Mouse (Mus musculus) stomach, embryonic 14.5 days (tissue): ENCODE data around the gene Pik3r5. TPM values are rescaled to one million over a fixed set of nuclear protein-coding genes. Genes with fewer than 3 reads are reported as not detected.

Source experiments
- ATAC-seq: fragments of 200-750 bp; cut with Nextera tagmentation; 2 replicates; pipeline ENCODE4 v1.8.0; 2017; ENCODE audit warnings: low read depth, moderate TSS enrichment; ENCODE audit not compliant: insufficient number of reproducible peaks, insufficient read depth, low FRiP score
- H3K27ac ChIP-seq: fragments of 300-500 bp; sonication (generic); 2 replicates; pipeline ENCODE4 v1.5.1; 2014; ENCODE audit warnings: mild to moderate bottlenecking, low read length, moderate library complexity, mixed read lengths
- H3K27me3 ChIP-seq: fragments of 300-500 bp; sonication (generic); 2 replicates; pipeline ENCODE4 v1.6.1; 2014; ENCODE audit warnings: low read length, control low read depth, mixed read lengths; ENCODE audit not compliant: control insufficient read depth, insufficient read depth
- H3K36me3 ChIP-seq: fragments of 300-500 bp; sonication (generic); 2 replicates; pipeline ENCODE4 v1.6.1; 2014; ENCODE audit warnings: mild to moderate bottlenecking, control low read depth, low read length, moderate library complexity, mixed read lengths; ENCODE audit not compliant: control insufficient read depth, insufficient read depth
- H3K4me1 ChIP-seq: fragments of 300-500 bp; sonication (generic); 2 replicates; pipeline ENCODE4 v1.6.1; 2014; ENCODE audit warnings: low read length, control low read depth, mixed read lengths; ENCODE audit not compliant: control insufficient read depth, insufficient read depth
- H3K4me2 ChIP-seq: fragments of 300-500 bp; sonication (generic); replicated peaks from 2 replicates; pipeline ENCODE4 v1.6.1; 2014; ENCODE audit warnings: low read depth, low read length, control low read depth
- H3K4me3 ChIP-seq: fragments of 300-500 bp; sonication (generic); 2 replicates; pipeline ENCODE4 v1.5.1; 2014; ENCODE audit warnings: low read depth, low read length, control low read depth
- H3K9ac ChIP-seq: fragments of 300-500 bp; sonication (generic); replicated peaks from 2 replicates; pipeline ENCODE4 v1.6.1; 2014; ENCODE audit warnings: low read depth, mild to moderate bottlenecking, control low read depth, low read length, moderate library complexity, mixed read lengths
- H3K9me3 ChIP-seq: fragments of 300-500 bp; sonication (generic); 2 replicates; pipeline ENCODE4 v1.6.1; 2016; ENCODE audit warnings: low read depth, low read length, control low read depth; ENCODE audit not compliant: control insufficient read depth
- WGBS: fragments of 180-500 bp; shearing (Covaris S2); extraction: QIAGEN DNeasy Blood & Tissue Kit; methylation state at CpG from one replicate; pipeline ENCODE4 v1.1.7; 2014; 5-methylcytosine and 5-hydroxymethylcytosine counted together
- polyA plus RNA-seq: library from polyadenylated mRNA; unstranded; fragments of >200 nt; fragmentation: Nextera tagmentation; extraction: Ambion mirVana; gene quantifications from 2 replicates; pipeline ENCODE4 v1.2.1, GENCODE M21; 2014

Gene Pik3r5
- polyA plus RNA-seq, 1 experiment from 2014 or later, result 1.3 TPM

DNA sequence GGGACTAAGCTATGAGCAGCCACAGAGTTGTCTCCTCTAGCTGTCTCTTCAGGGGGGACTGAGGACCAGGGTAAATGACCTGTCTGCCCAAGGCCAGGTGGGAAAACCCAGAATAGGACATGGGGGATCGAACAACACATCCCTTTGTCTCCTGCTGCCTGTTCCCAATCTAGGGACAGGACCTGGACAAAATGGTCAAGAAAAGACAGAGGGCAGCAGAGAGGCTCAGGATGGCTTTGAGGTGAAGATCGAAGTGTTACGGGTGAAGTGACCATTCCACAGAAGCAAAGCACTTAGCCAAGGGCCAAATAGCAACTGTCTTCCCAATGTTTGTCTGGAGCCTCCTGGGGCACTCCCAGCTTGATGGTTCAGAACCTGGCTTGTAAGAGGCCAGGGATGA, 54.2 kb downstream of the Pik3r5 start:
- 87% methylated on average over 3 of the region's 3 CpGs for WGBS
- Histone ChIP-seq H3K4me3 (no peak overlapping the region), H3K4me2 (no peak overlapping the region), H3K27ac (no peak overlapping the region), H3K9me3 (no peaks in the 10 kb centered on the region), H3K27me3 (no peaks in the 10 kb centered on the region), H3K36me3 (no peaks in the 10 kb centered on the region), H3K9ac (no peak overlapping the region), H3K4me1 (no peaks in the 10 kb centered on the region)
- no peak for ATAC-seq

DNA sequence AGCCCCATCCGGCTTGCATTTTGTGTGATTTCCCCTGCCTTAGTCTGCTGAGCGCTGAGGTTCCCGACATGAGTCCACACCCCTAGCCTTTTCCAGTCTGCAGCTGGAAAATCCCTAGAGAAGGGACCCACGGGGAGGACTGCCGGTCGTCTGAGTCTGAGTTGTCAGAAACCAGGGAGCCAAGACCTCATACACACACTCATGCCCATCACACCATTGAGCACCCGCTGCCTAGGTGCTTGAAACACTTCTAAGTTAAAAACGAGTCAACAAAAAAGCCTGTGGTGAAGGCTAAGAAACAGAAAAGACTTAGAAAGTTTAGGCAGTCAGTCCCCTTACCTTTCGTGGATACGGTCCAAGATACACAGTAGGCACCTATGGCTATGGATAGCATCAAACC, 55.8 kb downstream of the Pik3r5 start:
- ATAC-seq, result no peak
- Histone ChIP-seq H3K36me3 (no peaks in the 10 kb centered on the region), H3K4me3 (no peak overlapping the region), H3K27ac (no peak overlapping the region), H3K27me3 (no peaks in the 10 kb centered on the region), H3K4me2 (no peak overlapping the region), H3K4me1 (no peaks in the 10 kb centered on the region), H3K9ac (no peak overlapping the region), H3K9me3 (no peaks in the 10 kb centered on the region)
- WGBS, result 83% methylated on average over 10 of the region's 10 CpGs

GRCm38 (mm10) chr11:68488256-68488824, 56.4 kb downstream of the Pik3r5 start:
- Histone ChIP-seq H3K4me2 (no peak overlapping the region), H3K4me1 (no peaks in the 10 kb centered on the region), H3K9me3 (no peaks in the 10 kb centered on the region), H3K4me3 (no peak overlapping the region), H3K9ac (no peak overlapping the region), H3K36me3 (no peaks in the 10 kb centered on the region), H3K27ac (no peak overlapping the region), H3K27me3 (no peaks in the 10 kb centered on the region)
- no peak; the same call in 1 of the 2 replicates for ATAC-seq
- WGBS, result 61% methylated on average over 6 of the region's 6 CpGs

DNA sequence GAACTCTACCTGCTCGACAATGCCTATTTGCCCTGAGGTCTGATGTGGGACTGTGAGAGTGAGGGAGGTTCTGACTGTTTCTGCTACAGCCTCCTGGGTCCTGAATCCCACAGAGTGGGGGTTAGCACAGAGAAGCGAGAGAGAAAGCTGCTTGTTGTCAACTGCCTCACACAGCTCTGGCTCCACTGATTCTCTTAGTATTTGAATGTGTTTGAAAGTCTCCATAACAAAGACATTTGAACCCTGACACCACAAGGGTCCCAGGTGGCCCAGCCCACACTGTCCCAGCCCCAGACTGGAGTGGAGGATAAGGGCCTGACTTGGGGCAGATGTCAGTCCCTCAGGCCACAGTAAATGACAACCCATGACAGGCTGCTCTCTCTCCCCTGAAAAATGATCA, 57.3 kb downstream of the Pik3r5 start:
- ATAC-seq, result no peak
- H3K9ac ChIP-seq, result no peak overlapping the region
- no peak overlapping the region for H3K4me2 ChIP-seq
- H3K27me3 ChIP-seq, result no peaks in the 10 kb centered on the region
- H3K4me1 ChIP-seq, result no peaks in the 10 kb centered on the region
- 46% methylated on average over 2 of the region's 2 CpGs for WGBS
- H3K36me3 ChIP-seq, result no peaks in the 10 kb centered on the region
- no peak overlapping the region for H3K27ac ChIP-seq
- no peaks in the 10 kb centered on the region for H3K9me3 ChIP-seq
- H3K4me3 ChIP-seq, result no peak overlapping the region

DNA sequence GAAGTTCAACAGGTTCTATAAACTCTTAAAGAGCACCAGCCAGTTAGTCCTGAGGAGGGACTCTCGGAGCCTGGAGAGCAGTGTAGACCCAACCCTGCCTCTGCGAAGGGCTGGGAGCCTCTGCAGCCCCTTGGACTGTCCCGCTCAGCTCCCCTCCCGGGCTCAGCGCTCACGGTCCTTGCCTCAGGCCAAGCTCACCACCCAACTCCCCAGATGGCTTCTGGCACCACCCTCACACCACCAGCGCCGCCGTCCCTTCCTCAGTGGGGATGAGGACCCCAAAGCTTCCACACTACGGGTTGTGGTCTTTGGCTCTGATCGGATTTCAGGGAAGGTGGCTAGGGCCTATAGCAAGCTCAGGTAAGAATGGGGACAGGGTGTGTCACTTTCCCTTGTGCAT, 60.7 kb downstream of the Pik3r5 start:
- H3K4me2 ChIP-seq, result no peak overlapping the region
- H3K36me3 ChIP-seq, result no peaks in the 10 kb centered on the region
- no peak overlapping the region for H3K9ac ChIP-seq
- no peak for ATAC-seq
- no peak overlapping the region for H3K27ac ChIP-seq
- no peaks in the 10 kb centered on the region for H3K4me1 ChIP-seq
- no peaks in the 10 kb centered on the region for H3K9me3 ChIP-seq
- no peak overlapping the region for H3K4me3 ChIP-seq
- WGBS, result 88% methylated on average over 11 of the region's 11 CpGs
- no peaks in the 10 kb centered on the region for H3K27me3 ChIP-seq

GRCm38 (mm10) chr11:68493760-68494159, 61.8 kb downstream of the Pik3r5 start:
- Histone ChIP-seq H3K27me3 (no peaks in the 10 kb centered on the region), H3K36me3 (no peaks in the 10 kb centered on the region), H3K9me3 (no peaks in the 10 kb centered on the region), H3K9ac (no peak overlapping the region), H3K4me2 (no peak overlapping the region), H3K4me3 (no peak overlapping the region), H3K27ac (no peak overlapping the region), H3K4me1 (no peaks in the 10 kb centered on the region)
- WGBS, result 67% methylated on average over 5 of the region's 5 CpGs
- no peak for ATAC-seq

DNA sequence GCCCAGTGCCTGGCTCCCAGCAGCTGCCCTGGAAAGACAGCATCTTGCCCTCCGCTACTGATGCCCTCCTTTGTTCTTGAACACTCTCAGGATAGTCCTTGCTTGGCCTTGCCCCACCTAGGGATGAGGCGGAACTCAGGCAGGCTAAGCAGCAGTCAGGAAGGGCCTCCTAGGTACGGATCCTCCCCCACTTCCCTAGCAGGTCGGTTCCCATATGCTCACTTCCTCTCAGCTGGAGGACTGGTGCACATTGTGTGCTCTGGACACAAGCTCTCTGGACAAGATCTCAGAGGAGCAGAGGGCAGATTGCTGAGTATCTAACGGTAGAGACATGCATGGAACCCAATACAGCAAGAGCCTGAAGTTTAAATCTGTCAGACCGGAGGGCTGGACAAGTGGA, 65.2 kb downstream of the Pik3r5 start:
- H3K4me1 ChIP-seq, result no peaks in the 10 kb centered on the region
- no peaks in the 10 kb centered on the region for H3K27me3 ChIP-seq
- no peak overlapping the region for H3K27ac ChIP-seq
- H3K36me3 ChIP-seq, result no peaks in the 10 kb centered on the region
- H3K4me2 ChIP-seq, result no peak overlapping the region
- no peak overlapping the region for H3K9ac ChIP-seq
- no peak overlapping the region for H3K4me3 ChIP-seq
- WGBS, result 73% methylated on average over 6 of the region's 6 CpGs
- ATAC-seq, result no peak
- H3K9me3 ChIP-seq, result no peaks in the 10 kb centered on the region

GRCm38 (mm10) chr11:68498517-68498916, 66.6 kb downstream of the Pik3r5 start:
- WGBS, result 89% methylated on average over 11 of the region's 11 CpGs

GRCm38 (mm10) chr11:68498999-68499699, 67.2 kb downstream of the Pik3r5 start:
- 59% methylated on average over 7 of the region's 8 CpGs for WGBS
- H3K36me3 ChIP-seq, result no peaks in the 10 kb centered on the region
- ATAC-seq, result no peak
- H3K9me3 ChIP-seq, result no peaks in the 10 kb centered on the region
- H3K4me2 ChIP-seq, result no peak overlapping the region
- H3K4me1 ChIP-seq, result no peaks in the 10 kb centered on the region
- no peak overlapping the region for H3K27ac ChIP-seq
- H3K27me3 ChIP-seq, result no peaks in the 10 kb centered on the region
- H3K9ac ChIP-seq, result no peak overlapping the region
- H3K4me3 ChIP-seq, result no peak overlapping the region

More at GRCm38 (mm10) chr11:68498517-68498916, 66.6 kb downstream of the Pik3r5 start:
- Histone ChIP-seq H3K9ac (no peak overlapping the region), H3K4me3 (no peak overlapping the region), H3K4me2 (no peak overlapping the region), H3K27me3 (no peaks in the 10 kb centered on the region), H3K36me3 (no peaks in the 10 kb centered on the region), H3K4me1 (no peaks in the 10 kb centered on the region), H3K9me3 (no peaks in the 10 kb centered on the region), H3K27ac (no peak overlapping the region)
- ATAC-seq, result no peak
